Mouse (Mus musculus): ENCODE data around the gene Hnrnpll. TPM values are rescaled to one million over a fixed set of nuclear protein-coding genes. Genes with fewer than 3 reads are reported as not detected.

The Hnrnpll gene
- total RNA-seq (2023) = 10 to 100 TPM; 64.7 to 70.0 TPM

DNA sequence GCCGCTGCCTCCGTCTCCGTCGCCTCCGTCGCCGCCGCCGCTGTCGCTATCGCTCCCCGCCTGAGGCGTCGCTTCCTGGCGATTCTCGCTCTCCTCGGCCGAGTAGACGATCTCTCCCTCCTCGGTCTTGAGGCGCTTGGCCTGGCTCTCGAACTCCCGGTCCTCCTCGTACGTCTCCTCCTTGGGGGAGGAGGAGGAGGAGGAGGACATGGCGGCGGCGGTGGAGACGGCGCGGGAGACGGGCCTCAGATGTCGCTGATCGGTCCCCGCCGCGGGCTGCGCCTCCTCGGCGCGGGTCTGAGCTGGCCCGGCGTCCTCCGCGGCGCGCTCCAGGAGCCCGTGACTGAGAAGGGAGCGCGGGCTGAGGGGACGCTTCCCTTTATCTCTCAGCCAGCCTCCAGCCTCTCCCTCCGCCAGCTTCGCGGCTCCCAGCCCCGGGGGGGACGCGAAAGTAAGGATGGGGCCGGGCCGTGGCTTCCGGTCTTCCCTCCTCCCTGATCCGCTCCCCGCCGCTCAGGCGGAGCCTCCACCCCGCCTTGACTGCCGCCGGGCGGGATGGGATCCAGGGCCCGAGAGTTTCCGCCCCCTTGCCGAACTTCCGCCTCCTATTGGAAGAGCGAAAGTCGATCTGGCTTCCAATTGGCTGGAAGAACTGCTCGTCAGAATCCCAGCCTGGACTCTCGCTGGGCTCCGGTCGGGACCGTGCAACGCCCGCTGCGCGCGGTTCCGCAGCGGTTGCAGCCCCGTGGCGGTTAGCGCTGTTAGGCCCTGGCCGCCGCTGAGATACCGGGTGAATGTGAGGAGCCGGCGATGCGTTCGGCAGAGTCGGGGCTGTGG, at the start of gene Hnrnpll:
Gene Hnrnpll (minus strand): TSS at position 552 of the 837 bp plus-strand sequence.

Other genes starting within 250 kb of the Hnrnpll start
- 10 to 100 TPM; 39.3 to 40.2 TPM for gene Atl2, start 166.2 kb downstream of the Hnrnpll start, total RNA-seq (2023)
- gene Galm, start 65.1 kb upstream of the Hnrnpll start, total RNA-seq (2023) = 1 to 10 TPM; 4.5 to 4.9 TPM
- gene Srsf7, start 145.0 kb upstream of the Hnrnpll start, total RNA-seq (2023) = 100 to 1,000 TPM; 217 to 223 TPM
- gene Ttc39d, start 145.1 kb upstream of the Hnrnpll start, total RNA-seq (2023) = not detected
- gene Gemin6, start 162.1 kb upstream of the Hnrnpll start, total RNA-seq (2023) = 1 to 10 TPM in 1 of 2 experiments, under 1 TPM in 1; 0.79 to 2.8 TPM
- 1 to 10 TPM in 1 of 2 experiments, under 1 TPM in 1; 0.91 to 1.4 TPM for gene Morn2, start 227.9 kb upstream of the Hnrnpll start, total RNA-seq (2023)
- 10 to 100 TPM; 22.9 to 24.0 TPM for gene Dhx57, start 228.1 kb upstream of the Hnrnpll start, total RNA-seq (2023)
- gene Arhgef33, start 245.1 kb upstream of the Hnrnpll start, total RNA-seq (2023) = 1 to 10 TPM in 1 of 2 experiments, not detected in 1; 2.0 TPM